Mouse (Mus musculus): ENCODE measurements around the gene Hmox1.

The Hmox1 gene

GRCm38 (mm10) chr8:75088989-75089881 is 4.2 kb upstream of the Hmox1 start:
- in situ Hi-C loops (cut with MboI, MseI) = no loop called here

- in situ Hi-C loops (cut with MboI, MseI) = no loop called here
These were observed 2.5 kb upstream of the Hmox1 start for GRCm38 (mm10) chr8:75090781-75091365.

- in situ Hi-C loops (cut with MboI, MseI) = no loop called here
These were observed 9.5 kb downstream of the Hmox1 start for GRCm38 (mm10) chr8:75102956-75103355.

- in situ Hi-C loops (cut with MboI, MseI) = no loop called here
These were observed 10.0 kb downstream of the Hmox1 start for GRCm38 (mm10) chr8:75103376-75103878.

GRCm38 (mm10) chr8:75108527-75109235 is 15.3 kb downstream of the Hmox1 start:
- in situ Hi-C loops (cut with MboI, MseI) = loop anchor here (5.0 kb wide), 1 partner anchor 36 kb away; no protein-coding TSS in a partner anchor

GRCm38 (mm10) chr8:75109236-75109967 is 16.0 kb downstream of the Hmox1 start, which contains the start of gene Mcm5:
Gene Mcm5, plus strand, starts transcription at chr8:75109569.
- in situ Hi-C loops (cut with MboI, MseI) = loop anchor here (5.0 kb wide), 1 partner anchor 37 kb away; no protein-coding TSS in a partner anchor

- in situ Hi-C loops (cut with MboI, MseI) = no loop called here
These were observed 16.7 kb downstream of the Hmox1 start for GRCm38 (mm10) chr8:75110093-75110492.

- in situ Hi-C loops (cut with MboI, MseI) = no loop called here
These were observed 25.1 kb downstream of the Hmox1 start for GRCm38 (mm10) chr8:75118505-75118904.

- in situ Hi-C loops (cut with MboI, MseI) = no loop called here
These were observed 25.9 kb downstream of the Hmox1 start for GRCm38 (mm10) chr8:75119287-75119686.

GRCm38 (mm10) chr8:75119747-75120146 is 26.3 kb downstream of the Hmox1 start:
- in situ Hi-C loops (cut with MboI, MseI) = no loop called here

GRCm38 (mm10) chr8:75127406-75127805 is 34.0 kb downstream of the Hmox1 start:
- in situ Hi-C loops (cut with MboI, MseI) = no loop called here

- in situ Hi-C loops (cut with MboI, MseI) = loop anchor here (5.0 kb wide), 1 partner anchor 85 kb away; no protein-coding TSS in a partner anchor
These were observed 39.1 kb downstream of the Hmox1 start for GRCm38 (mm10) chr8:75132485-75132884.

GRCm38 (mm10) chr8:75133399-75133798 is 40.0 kb downstream of the Hmox1 start:
- in situ Hi-C loops (cut with MboI, MseI) = loop anchor here (5.0 kb wide), 1 partner anchor 84 kb away; no protein-coding TSS in a partner anchor

- in situ Hi-C loops (cut with MboI, MseI) = loop anchor here (5.0 kb wide), 1 partner anchor 83 kb away; no protein-coding TSS in a partner anchor
These were observed 41.4 kb downstream of the Hmox1 start for GRCm38 (mm10) chr8:75134603-75135391.

GRCm38 (mm10) chr8:75135756-75136155 is 42.3 kb downstream of the Hmox1 start:
- in situ Hi-C loops (cut with MboI, MseI) = no loop called here

GRCm38 (mm10) chr8:75136256-75136655 is 42.8 kb downstream of the Hmox1 start:
- in situ Hi-C loops (cut with MboI, MseI) = no loop called here

- in situ Hi-C loops (cut with MboI, MseI) = no loop called here
These were observed 44.1 kb downstream of the Hmox1 start for GRCm38 (mm10) chr8:75137536-75137935.
